Mouse (Mus musculus) hindlimb bud, embryonic 11.5 days (tissue): ENCODE data around the gene Leo1.
"Not testable (repeated sequence)": the region's sequence is repeated elsewhere in the genome, so short reads cannot be mapped to it uniquely, and the experiment has no call there.

ENCODE experiments used
- DNase-seq: peaks from one replicate; pipeline ENCODE4 v3.0.0-alpha.2; 2012; ENCODE audit warnings: low read depth, low spot score; ENCODE audit errors: extremely low spot score

Leo1 gene

GRCm38 (mm10) chr9:75425796-75426391 lies 15.4 kb upstream of the Leo1 start:
- no peak for DNase-seq

DNA sequence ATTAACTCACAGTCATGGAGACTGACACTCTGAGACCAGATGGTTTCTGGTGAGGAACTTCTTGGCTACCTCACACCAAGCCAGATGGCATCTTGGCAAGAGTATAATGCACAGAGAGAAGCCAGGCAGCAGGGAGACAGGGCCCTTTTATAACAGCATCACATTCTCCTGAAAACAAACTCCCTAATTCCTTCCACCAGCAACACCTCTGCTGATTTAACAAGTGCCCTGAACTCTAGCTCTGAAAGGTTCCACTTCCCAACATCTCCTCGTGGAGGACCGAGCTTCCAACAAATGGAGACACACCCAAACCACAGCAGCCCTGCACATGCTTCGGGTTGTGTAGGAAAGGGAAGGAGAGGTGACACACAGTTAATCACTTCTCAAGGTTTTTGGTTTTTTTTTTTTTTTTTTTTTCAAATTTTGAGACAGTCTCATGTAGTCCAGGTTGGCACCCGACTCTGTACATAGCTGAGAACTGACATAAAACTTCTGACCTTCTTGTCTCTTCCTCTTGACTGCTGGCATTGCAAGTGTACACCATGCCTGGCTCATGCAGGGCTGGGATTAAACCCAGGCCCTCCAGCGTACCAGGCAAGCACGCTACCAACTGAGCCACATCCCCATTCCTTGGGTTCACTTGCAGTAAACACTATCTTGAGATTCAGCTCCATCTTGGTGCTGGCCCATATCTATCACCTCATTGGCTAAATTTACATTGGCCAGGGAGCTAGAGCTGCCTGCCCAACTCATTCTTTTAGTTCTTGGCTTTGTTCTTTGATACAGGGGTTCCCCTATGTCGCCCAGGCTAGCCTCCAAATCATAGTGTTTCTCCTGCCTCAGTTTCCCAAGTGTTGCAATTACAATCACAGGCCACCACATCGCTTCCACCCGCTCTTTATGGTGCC lies 13.7 kb upstream of the Leo1 start:
- no peak for DNase-seq

GRCm38 (mm10) chr9:75428274-75428600 lies 13.1 kb upstream of the Leo1 start:
- DNase-seq = no peak

GRCm38 (mm10) chr9:75429040-75429439 lies 12.3 kb upstream of the Leo1 start:
- no peak for DNase-seq

GRCm38 (mm10) chr9:75429657-75430056 lies 11.7 kb upstream of the Leo1 start:
- no peak for DNase-seq

GRCm38 (mm10) chr9:75430822-75431621 lies 10.3 kb upstream of the Leo1 start:
- no peak for DNase-seq

DNA sequence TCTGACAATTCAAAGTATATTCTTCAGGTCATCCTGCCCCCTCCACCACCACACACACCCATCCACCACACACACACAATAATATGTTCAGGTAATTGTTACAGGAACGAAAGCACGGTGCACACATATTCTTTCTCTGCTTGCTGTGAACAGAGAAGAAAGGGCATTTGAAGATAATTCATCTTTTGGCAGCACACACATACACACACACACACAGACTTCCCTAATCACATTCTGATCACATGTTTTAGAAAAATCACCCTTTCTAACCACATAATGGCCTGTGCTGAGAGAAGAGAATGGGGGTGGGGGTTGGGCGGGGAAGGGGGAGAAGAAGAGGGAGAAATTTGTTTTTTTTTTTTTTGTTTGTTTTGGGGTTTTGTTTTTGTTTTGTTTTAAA lies 8.6 kb upstream of the Leo1 start:
- no peak for DNase-seq

GRCm38 (mm10) chr9:75434172-75434793 lies 7.0 kb upstream of the Leo1 start:
- no peak for DNase-seq

DNA sequence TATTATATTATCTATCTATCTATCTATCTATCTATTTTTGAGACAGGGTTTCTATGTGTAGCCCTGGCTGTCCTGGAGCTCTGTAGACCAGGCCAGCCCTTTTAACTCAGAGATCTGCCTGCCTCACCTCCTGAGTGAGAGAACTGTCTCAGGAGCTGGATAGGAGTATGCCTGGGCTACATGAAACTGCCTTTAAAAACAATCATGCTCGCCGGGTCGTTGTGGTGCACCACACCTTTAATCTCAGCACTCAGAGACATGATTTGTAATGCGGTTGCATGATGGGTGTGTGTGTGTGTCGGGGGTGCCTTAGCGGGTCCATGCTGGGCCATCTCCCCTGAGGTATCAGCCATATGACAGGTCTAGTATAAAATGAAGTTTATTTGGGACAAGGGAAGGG lies 6.5 kb upstream of the Leo1 start:
- no peak for DNase-seq

DNA sequence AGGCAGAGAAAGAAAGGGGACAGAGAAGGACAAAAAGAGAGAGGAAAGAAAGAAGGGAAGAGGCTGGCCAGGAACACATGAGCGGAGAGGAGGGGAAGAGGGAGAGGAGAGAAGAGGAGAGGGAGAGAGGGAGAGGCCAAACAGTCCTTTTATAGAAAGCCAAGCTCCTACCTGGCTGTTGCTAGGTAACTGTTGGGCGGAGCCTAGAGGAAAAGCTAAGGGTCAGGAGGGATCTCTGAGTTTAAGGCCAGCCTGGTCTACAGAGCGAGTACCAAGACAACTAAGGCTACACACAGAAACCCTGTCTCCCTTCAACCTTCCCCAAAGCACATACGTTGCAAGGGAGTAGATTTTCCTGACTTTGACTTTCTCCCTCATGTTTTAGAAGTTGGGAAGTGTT lies 6.0 kb upstream of the Leo1 start:
- DNase-seq = no peak

- no peak for DNase-seq
These were observed 5.4 kb upstream of the Leo1 start for GRCm38 (mm10) chr9:75435918-75436317.

GRCm38 (mm10) chr9:75437653-75438385 lies 3.5 kb upstream of the Leo1 start:
- DNase-seq = no peak

- DNase-seq = no peak
These were observed 387 bp downstream of the Leo1 start for GRCm38 (mm10) chr9:75441691-75442131.

GRCm38 (mm10) chr9:75444981-75445380 lies 3.7 kb downstream of the Leo1 start:
- DNase-seq = no peak

GRCm38 (mm10) chr9:75446574-75446973 lies 5.2 kb downstream of the Leo1 start:
- DNase-seq = not testable (repeated sequence)

DNA sequence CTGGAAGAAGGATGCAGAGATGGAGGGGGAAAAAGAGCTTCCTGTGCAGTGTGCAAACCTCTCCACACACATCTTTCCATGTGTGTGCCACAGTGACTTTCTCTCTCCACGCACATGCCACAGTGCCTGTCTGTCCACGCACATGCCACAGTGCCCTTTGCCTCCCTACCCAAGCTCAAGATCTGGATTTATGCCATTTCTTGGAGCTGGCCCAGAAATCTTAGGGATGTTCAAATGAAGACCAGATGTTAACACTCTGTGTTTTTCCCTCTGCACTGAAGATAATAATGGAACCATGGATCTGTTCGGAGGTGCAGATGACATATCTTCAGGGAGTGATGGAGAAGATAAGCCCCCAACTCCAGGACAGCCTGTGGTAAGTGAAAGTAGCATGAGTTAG lies 6.7 kb downstream of the Leo1 start:
- DNase-seq = no peak

GRCm38 (mm10) chr9:75453994-75454393 lies 12.7 kb downstream of the Leo1 start:
- DNase-seq = no peak

- no peak for DNase-seq
These were observed 14.4 kb downstream of the Leo1 start for GRCm38 (mm10) chr9:75455684-75456083.

- DNase-seq = no peak
These were observed 21.8 kb downstream of the Leo1 start for GRCm38 (mm10) chr9:75463050-75463660.

GRCm38 (mm10) chr9:75465856-75466255 lies 24.5 kb downstream of the Leo1 start:
- DNase-seq = no peak
